ENCODE assay signal across 7 mouse cellular contexts in the genomic region with DNA sequence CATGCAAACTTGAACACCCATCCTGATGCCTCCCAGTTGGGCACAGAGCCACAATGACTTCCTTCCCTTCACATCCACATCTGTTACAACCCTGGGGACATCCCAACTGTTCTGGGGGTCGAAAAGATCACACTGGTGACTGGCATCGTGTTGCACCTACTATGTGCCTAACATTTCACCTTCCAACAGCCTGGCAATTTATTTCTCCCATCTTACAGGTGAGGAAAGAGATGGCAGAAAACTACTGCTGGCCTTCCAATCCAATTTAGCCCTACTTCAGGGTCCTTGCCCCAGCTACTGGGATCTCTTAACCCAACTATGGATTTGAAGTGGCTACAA. TPM values are rescaled to one million over a fixed set of nuclear protein-coding genes. Genes with fewer than 3 reads are reported as not detected.
DNase-seq lines count a peak whose midpoint lies in the region; ATAC-seq and TF ChIP-seq lines count a peak whose summit lies in the region.

No protein-coding gene starts in this region.

- H3K4me2 ChIP-seq in forebrain, embryonic 14.5 days (ENCODE audit: low read length) = peak overlapping the region; percentile 92
- H3K4me2 ChIP-seq in liver, embryonic 12.5 days = peak overlapping the region; percentile 98
- H3K4me2 ChIP-seq in stomach, postnatal 0 days (replicated peaks; ENCODE audit: low read depth) = peak overlapping the region; percentile 97

- peak overlapping the region; percentile 77; the same call in 1 of the 2 replicates for H3K9ac ChIP-seq in forebrain, embryonic 14.5 days (ENCODE audit: low read length)
- H3K9ac ChIP-seq in liver, embryonic 12.5 days = peak overlapping the region; percentile 95
- H3K9ac ChIP-seq in stomach, postnatal 0 days (ENCODE audit: low read length) = no peak overlapping the region

- no peak for DNase-seq in spleen, adult 2 months (ENCODE audit: low read depth in 1 of 2, low spot score in 2 of 2)
- no peak for DNase-seq in spleen, postnatal 14 days (ENCODE audit: low spot score in 2 of 2)
- DNase-seq in forebrain, embryonic 14.5 days (ENCODE audit: low spot score) = no peak
- DNase-seq in stomach, postnatal 0 days (ENCODE audit: low spot score) = no peak
- no peak for DNase-seq in embryo, embryonic 11 days
- DNase-seq in kidney, adult 2 months = no peak

- TF ChIP-seq EP300 in stomach, postnatal 0 days (optimal IDR thresholded peaks at IDR 0.05) = no peak

- H3K9me3 ChIP-seq in forebrain, embryonic 14.5 days (replicated peaks; ENCODE audit: control insufficient read depth, low read length) = no peaks in the 10 kb centered on the region
- no peaks in the 10 kb centered on the region for H3K9me3 ChIP-seq in liver, embryonic 12.5 days (replicated peaks)
- H3K9me3 ChIP-seq in stomach, postnatal 0 days (ENCODE audit: control insufficient read depth, low read length) = no peaks in the 10 kb centered on the region

- 0 out of 2 replicates have a peak overlapping the region, but pooled peaks have one; percentile 70 for H3K4me3 ChIP-seq in spleen, adult 2 months (ENCODE audit: extremely low read depth, insufficient read depth, insufficient read length)
- H3K4me3 ChIP-seq in forebrain, embryonic 14.5 days (ENCODE audit: low read depth, low read length) = peak overlapping the region; percentile 53
- peak overlapping the region; percentile 75 for H3K4me3 ChIP-seq in liver, embryonic 12.5 days
- peak overlapping the region; percentile 61 for H3K4me3 ChIP-seq in stomach, postnatal 0 days (ENCODE audit: low read depth, low read length)
- H3K4me3 ChIP-seq in kidney, adult 2 months (ENCODE audit: insufficient read depth, low read depth, low read length) = no peak overlapping the region; the same call in 1 of the 2 replicates

- ATAC-seq in forebrain, embryonic 14.5 days = no peak
- no peak for ATAC-seq in liver, embryonic 12.5 days
- no peak for ATAC-seq in stomach, postnatal 0 days (ENCODE audit: low FRiP score, low TSS enrichment)

- H3K36me3 ChIP-seq in spleen, adult 2 months (ENCODE audit: control insufficient read depth, insufficient read depth, low read length) = no peaks in the 10 kb centered on the region
- H3K36me3 ChIP-seq in forebrain, embryonic 14.5 days (ENCODE audit: control insufficient read depth, insufficient read depth, low read length) = no peaks in the 10 kb centered on the region
- H3K36me3 ChIP-seq in liver, embryonic 12.5 days = no peaks in the 10 kb centered on the region
- H3K36me3 ChIP-seq in stomach, postnatal 0 days (ENCODE audit: control insufficient read depth, insufficient read depth, low read length) = no peaks in the 10 kb centered on the region
- no peaks in the 10 kb centered on the region for H3K36me3 ChIP-seq in kidney, adult 2 months (ENCODE audit: control insufficient read depth, insufficient read depth, low read length)

- H3K4me1 ChIP-seq in spleen, adult 2 months (ENCODE audit: control insufficient read depth, insufficient read depth, insufficient read length) = peaks cover 23% of the 10 kb centered on the region
- H3K4me1 ChIP-seq in forebrain, embryonic 14.5 days (ENCODE audit: control insufficient read depth, insufficient read depth, low read length) = peaks cover 52% of the 10 kb centered on the region
- peaks cover 96% of the 10 kb centered on the region for H3K4me1 ChIP-seq in liver, embryonic 12.5 days
- H3K4me1 ChIP-seq in stomach, postnatal 0 days (replicated peaks; ENCODE audit: control insufficient read depth, insufficient read depth) = no peaks in the 10 kb centered on the region; the same call in 1 of the 2 replicates
- H3K4me1 ChIP-seq in kidney, adult 2 months (ENCODE audit: control insufficient read depth, insufficient read depth, low read length) = no peaks in the 10 kb centered on the region

- TF ChIP-seq CTCF in spleen, adult 2 months (IDR thresholded peaks at IDR 0.05; ENCODE audit: extremely low read depth, insufficient read depth, insufficient read length, insufficient replicate concordance) = no peak
- no peak for TF ChIP-seq CTCF in stomach, postnatal 0 days (IDR thresholded peaks at IDR 0.05; ENCODE audit: low read depth)
- TF ChIP-seq CTCF in kidney, adult 2 months (conservative IDR thresholded peaks at IDR 0.05; ENCODE audit: insufficient read depth, insufficient read length, low read depth, low read length) = no peak

- no peak overlapping the region; the same call in 1 of the 2 replicates for H3K27ac ChIP-seq in spleen, adult 2 months (ENCODE audit: insufficient read depth, low read length)
- H3K27ac ChIP-seq in forebrain, embryonic 14.5 days (ENCODE audit: low read depth, low read length) = peak overlapping the region; percentile 95
- H3K27ac ChIP-seq in liver, embryonic 12.5 days = peak overlapping the region; percentile 100
- peak overlapping the region; percentile 18; the same call in 1 of the 2 replicates for H3K27ac ChIP-seq in stomach, postnatal 0 days (replicated peaks)
- no peak overlapping the region for H3K27ac ChIP-seq in kidney, adult 2 months (ENCODE audit: insufficient read depth, low read depth, low read length)

- H3K27me3 ChIP-seq in spleen, adult 2 months (ENCODE audit: control insufficient read depth, insufficient read depth, low read length) = peaks cover 4% of the 10 kb centered on the region
- H3K27me3 ChIP-seq in forebrain, embryonic 14.5 days (replicated peaks; ENCODE audit: control insufficient read depth, insufficient read depth, low read length) = no peaks in the 10 kb centered on the region
- H3K27me3 ChIP-seq in liver, embryonic 12.5 days (replicated peaks) = no peaks in the 10 kb centered on the region
- no peaks in the 10 kb centered on the region for H3K27me3 ChIP-seq in stomach, postnatal 0 days (ENCODE audit: control insufficient read depth, insufficient read depth, low read length)
- no peaks in the 10 kb centered on the region for H3K27me3 ChIP-seq in kidney, adult 2 months (replicated peaks; ENCODE audit: control insufficient read depth, insufficient read depth, low read length)

- WGBS in spleen, adult 2 months = 8% methylated on average over 2 of the region's 2 CpGs
- 21% methylated on average over 2 of the region's 2 CpGs for WGBS in forebrain, embryonic 14.5 days
- WGBS in liver, embryonic 12.5 days (ENCODE audit: insufficient replicate concordance) = 19% methylated on average over 2 of the region's 2 CpGs
- WGBS in stomach, postnatal 0 days = 27% methylated on average over 2 of the region's 2 CpGs
- WGBS in kidney, adult 2 months = 21% methylated on average over 2 of the region's 2 CpGs

- TF ChIP-seq POLR2A in spleen, adult 2 months (IDR thresholded peaks at IDR 0.05; ENCODE audit: low read depth, low read length) = no peak
- no peak for TF ChIP-seq POLR2A in kidney, adult 2 months (IDR thresholded peaks at IDR 0.05; ENCODE audit: low read depth, low read length)

RNA-seq across cellular contexts. Expression of gene 4930404H24Rik, which starts 0.8 kb away (rescaled TPM):
- polyA plus RNA-seq in spleen, adult 2 months (2012; rRNA removed) = not detected in 2 replicates
- polyA plus RNA-seq in forebrain, embryonic 14.5 days (2014; fragmentation: Nextera tagmentation; extraction: Ambion mirVana) = not detected in 2 replicates
- not detected in 2 replicates for polyA plus RNA-seq in liver, embryonic 12.5 days (2016; fragmentation: Nextera tagmentation; extraction: Ambion mirVana)
- not detected in 2 replicates for polyA plus RNA-seq in stomach, postnatal 0 days (2015; fragmentation: Nextera tagmentation; extraction: Ambion mirVana)
- not detected in 2 replicates for polyA plus RNA-seq in kidney, adult 2 months (2012; rRNA removed)

RNA-seq across cellular contexts. Expression of gene Nol4l, which starts 36.4 kb away (rescaled TPM):
- polyA plus RNA-seq in spleen, adult 2 months (2012; rRNA removed) = 2.5 TPM in 2 replicates
- polyA plus RNA-seq in forebrain, embryonic 14.5 days (2014; fragmentation: Nextera tagmentation; extraction: Ambion mirVana) = 31.4 and 42.0 TPM in 2 replicates
- polyA plus RNA-seq in liver, embryonic 12.5 days (2016; fragmentation: Nextera tagmentation; extraction: Ambion mirVana) = 9.3 and 9.8 TPM in 2 replicates
- 4.4 and 4.8 TPM in 2 replicates for polyA plus RNA-seq in stomach, postnatal 0 days (2015; fragmentation: Nextera tagmentation; extraction: Ambion mirVana)
- 11.9 and 14.5 TPM in 2 replicates for polyA plus RNA-seq in kidney, adult 2 months (2012; rRNA removed)

Comparison
In these comparisons a context has a peak if more than half of its experiments do, and no peak if none do; other contexts are left out.
1. H3K27ac ChIP-seq: peak in forebrain, embryonic 14.5 days (single experiment), liver, embryonic 12.5 days (single experiment) and stomach, postnatal 0 days (single experiment); none in spleen, adult 2 months (single experiment) and kidney, adult 2 months (single experiment).
2. Peak in every context shown above with its lines, with median percentiles within 50 percentile points of each other: H3K4me2 ChIP-seq.